Mouse (Mus musculus): ENCODE measurements around the gene Lins1.

The Lins1 gene

DNA sequence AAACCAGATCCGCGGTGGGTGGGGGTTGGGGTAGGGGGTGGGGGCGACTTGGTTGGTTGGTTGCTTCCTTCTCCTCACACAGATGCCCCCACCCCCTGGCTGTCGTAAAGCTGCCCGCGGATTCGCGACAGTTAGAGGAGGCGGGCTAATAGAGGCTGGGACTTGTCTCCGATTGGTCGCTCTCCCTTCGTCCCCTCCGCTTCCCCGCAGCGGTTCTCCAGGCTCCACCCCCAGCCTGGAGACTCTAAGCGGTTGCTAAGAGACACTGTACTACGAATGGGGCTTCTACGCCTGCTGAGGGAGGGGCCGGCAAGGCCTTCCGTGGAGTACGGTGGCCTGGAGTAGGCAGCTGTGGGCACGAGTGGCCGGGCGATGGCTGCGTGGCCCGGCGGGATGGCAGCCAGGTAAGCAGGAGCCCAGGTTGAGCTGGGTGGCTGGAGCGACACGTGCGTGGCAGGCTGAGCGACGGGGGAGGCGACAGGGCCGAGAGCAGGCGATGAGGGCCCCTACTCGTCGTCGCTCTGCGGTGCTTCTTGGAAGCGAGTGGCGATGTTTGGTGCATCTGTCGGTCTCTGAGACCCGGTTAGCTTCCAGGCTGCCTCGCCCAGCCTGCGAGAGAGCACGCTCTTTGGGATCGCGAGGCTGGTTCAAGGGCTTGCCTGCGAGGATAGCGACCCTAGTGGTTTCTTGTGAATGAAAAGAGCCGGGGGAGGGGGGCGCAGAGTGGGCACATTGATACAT is at the start of gene Lins1:
Gene Lins1 (plus strand): TSS at position 270 of the 741 bp plus-strand sequence.
- DNase-seq (ENCODE audit: low read depth, low spot score) = peak; percentile 100

GRCm38 (mm10) chr7:66645736-66646135 is 44.0 kb upstream of the Lins1 start:
- DNase-seq (ENCODE audit: low read depth, low spot score) = no peak

GRCm38 (mm10) chr7:66649181-66649580 is 40.5 kb upstream of the Lins1 start:
- DNase-seq (ENCODE audit: low read depth, low spot score) = no peak

- DNase-seq (ENCODE audit: low read depth, low spot score) = no peak
Measured at GRCm38 (mm10) chr7:66650883-66651282, 38.8 kb upstream of the Lins1 start.

DNA sequence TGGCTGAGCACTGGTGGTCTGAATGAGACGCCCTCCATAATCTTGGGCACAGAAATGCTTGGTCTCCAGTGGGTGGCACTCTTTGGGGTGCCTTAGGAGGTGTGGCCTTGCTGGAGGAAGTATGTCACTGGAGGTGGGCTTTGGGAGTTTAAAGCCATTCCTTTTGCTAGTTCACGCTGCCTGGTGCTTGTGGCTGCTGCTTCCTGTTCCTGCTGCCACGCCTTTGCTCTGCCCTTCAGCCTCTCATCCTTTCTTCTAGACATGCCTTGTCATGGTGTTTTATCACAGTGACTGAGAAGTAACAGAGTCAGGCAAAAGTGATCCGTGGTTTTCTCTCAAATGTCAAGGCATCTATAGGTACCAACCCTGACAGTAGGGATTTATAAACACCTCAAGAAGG is 37.5 kb upstream of the Lins1 start:
- DNase-seq (ENCODE audit: low read depth, low spot score) = peak; percentile 53

GRCm38 (mm10) chr7:66653596-66653995 is 36.1 kb upstream of the Lins1 start:
- DNase-seq (ENCODE audit: low read depth, low spot score) = no peak

DNA sequence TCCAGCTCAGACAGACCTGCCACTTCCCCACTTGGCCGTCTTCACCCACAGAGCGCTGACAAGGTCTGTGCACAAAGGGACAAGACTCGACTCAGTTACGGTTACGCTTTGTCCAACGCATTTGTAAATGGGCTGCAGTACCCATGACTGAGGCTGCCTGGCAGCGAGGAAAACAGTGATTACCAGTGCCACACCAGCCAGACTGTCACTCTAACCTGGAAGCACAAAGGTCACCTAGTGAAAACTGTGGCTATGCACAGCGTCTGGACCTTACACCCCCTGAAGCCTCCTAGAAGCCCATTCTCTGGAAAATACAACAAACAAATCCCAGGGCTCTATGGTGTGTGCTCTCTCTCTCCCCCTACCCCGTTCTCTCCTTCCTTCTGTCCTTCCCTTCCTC is 34.2 kb upstream of the Lins1 start:
- DNase-seq (ENCODE audit: low read depth, low spot score) = no peak

DNA sequence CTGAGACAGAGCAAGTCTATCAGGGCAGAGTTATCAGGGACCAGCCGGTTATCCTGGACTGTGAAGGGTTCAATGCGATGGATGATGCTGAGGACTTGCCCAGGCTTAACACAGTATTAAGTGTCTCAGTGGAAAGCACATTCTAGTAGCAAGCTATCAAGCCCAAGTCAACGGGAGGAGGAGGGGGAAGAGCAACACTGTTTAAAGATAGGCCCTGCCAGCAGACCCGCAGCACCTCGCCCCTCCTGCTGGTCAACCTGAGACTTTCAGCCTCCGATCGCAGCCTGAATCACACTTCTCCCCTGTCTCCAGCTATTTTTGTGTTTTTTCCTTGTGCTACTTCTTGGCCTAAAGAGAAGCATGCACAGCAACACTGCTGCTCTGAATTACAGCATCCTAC is 29.4 kb upstream of the Lins1 start:
- DNase-seq (ENCODE audit: low read depth, low spot score) = peak; percentile 80

- DNase-seq (ENCODE audit: low read depth, low spot score) = peak; percentile 10
Measured at GRCm38 (mm10) chr7:66660972-66661371, 28.7 kb upstream of the Lins1 start.

GRCm38 (mm10) chr7:66661572-66661971 is 28.1 kb upstream of the Lins1 start:
- peak; percentile 80 for DNase-seq (ENCODE audit: low read depth, low spot score)

- DNase-seq (ENCODE audit: low read depth, low spot score) = no peak
Measured at GRCm38 (mm10) chr7:66663548-66663947, 26.1 kb upstream of the Lins1 start.

- no peak for DNase-seq (ENCODE audit: low read depth, low spot score)
Measured at GRCm38 (mm10) chr7:66667064-66667463, 22.6 kb upstream of the Lins1 start.

GRCm38 (mm10) chr7:66675800-66676199 is 13.9 kb upstream of the Lins1 start:
- DNase-seq (ENCODE audit: low read depth, low spot score) = no peak

DNA sequence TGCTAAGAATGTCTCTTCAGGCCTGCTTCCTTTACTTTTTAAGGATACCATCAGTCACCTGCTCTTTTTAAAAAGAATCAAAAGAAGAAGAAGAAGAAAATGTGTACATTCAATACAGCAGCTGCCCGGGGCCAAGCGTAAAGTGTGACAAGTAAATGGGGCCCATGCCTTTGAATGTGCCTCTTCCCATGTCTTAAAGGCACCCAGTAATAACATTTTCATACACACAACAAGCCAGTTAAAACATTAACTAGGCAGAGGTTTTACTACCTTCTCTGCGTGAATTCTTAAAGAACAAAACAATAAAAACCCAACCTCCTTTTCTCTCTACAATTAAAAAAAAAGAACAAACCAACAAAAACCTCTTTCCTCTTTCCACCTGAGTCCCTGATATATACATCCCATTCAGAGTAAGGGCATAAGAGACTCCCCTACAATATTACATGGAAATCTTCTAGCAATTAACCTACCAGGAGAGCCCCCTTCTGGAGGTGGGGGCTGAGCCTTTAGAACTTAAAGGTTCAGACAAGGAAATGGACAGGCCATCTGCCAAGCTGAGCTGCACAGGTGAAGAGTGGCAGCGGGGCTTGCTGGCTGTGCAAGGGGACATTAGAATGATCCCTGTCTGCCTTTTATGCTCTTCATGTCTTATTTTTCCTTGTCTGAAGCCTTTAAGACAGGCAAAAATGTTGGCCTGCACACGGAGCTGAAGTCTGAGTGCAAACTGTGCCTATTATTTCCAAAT is 7.4 kb upstream of the Lins1 start:
- DNase-seq (ENCODE audit: low read depth, low spot score) = no peak

DNA sequence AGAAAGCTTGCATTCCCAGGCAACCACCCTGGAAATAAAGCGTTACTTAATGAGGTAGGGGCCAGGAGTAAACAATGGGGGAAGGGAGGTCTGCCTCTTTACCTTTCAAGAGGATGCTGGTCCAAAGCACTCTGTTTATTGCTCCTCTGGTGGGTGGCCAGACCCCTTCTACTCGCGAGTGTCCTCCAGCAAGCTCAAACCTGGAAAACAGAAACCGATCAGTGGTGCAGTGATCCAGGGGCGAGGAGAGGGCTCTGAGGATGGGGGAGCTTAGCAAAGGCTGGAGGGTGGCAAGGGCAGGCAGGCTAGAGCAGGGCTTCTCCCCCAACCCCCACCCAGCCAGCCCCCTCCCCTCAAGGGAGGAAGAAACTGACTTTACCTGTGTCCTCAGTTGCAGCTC is 968 bp upstream of the Lins1 start:
- peak; percentile 2 for DNase-seq (ENCODE audit: low read depth, low spot score)

DNA sequence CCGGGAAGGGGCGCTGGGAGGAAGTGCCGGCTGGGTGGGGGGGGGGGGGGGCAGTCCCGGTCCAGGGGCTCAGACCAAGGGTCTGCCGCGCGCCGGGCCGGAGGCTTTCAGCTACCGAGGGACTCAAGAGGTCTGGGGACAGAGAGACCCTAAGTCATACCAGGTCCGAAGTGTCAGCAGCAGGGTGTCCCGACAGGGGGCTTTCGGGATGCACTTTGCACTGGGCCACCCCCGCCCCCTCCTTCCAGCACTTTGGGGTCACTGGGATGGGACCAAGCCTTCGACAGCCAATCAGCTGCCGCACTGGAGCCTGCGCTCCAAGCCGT is 432 bp upstream of the Lins1 start, which contains the start of gene Asb7:
Gene Asb7 (minus strand): TSS at position 303 of the 326 bp plus-strand sequence.
- no peak for DNase-seq (ENCODE audit: low read depth, low spot score)

DNA sequence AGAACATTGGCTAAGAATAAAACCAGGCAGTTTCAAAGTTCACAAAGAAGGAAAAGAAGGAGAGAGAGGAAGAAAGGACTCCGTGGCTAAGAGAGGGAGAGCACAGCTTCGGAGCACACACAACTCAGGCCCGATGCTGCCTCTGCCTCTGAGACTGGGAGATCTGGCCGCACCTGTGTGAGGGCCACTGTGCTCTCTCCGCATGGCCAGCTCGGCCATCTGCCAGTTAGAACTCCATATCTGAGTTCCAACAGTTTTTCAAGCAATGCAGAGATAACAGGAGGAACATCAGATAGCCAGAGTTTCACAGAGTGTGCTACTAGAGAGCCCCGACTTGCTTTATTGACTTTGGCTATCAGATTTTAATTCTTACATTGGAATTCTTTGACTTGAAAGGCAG is 4.8 kb downstream of the Lins1 start:
- DNase-seq (ENCODE audit: low read depth, low spot score) = no peak

- DNase-seq (ENCODE audit: low read depth, low spot score) = no peak
Measured at GRCm38 (mm10) chr7:66702721-66703120, 13.0 kb downstream of the Lins1 start.

GRCm38 (mm10) chr7:66704631-66705030 is 14.9 kb downstream of the Lins1 start:
- no peak for DNase-seq (ENCODE audit: low read depth, low spot score)

DNA sequence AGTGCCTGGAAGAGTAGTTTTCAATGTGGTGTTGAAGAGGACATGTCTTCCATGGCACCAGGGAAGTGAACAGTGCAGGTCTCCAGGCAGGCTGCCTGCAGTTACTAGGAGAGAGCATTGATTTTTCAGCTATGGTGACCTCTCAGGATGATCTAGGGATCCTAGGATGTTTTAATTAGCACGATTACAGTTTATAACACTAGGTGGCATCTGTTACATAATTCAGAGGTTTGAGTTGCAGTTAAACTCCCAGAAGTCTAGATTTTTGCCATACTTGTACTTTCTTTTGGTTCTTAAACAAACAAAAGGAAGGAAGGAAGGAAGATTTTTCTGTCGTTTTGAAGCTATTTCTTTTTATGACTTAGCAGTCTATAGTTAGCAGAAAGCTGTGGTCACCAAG is 21.5 kb downstream of the Lins1 start:
- no peak for DNase-seq (ENCODE audit: low read depth, low spot score)

GRCm38 (mm10) chr7:66724514-66724913 is 34.8 kb downstream of the Lins1 start:
- no peak for DNase-seq (ENCODE audit: low read depth, low spot score)

GRCm38 (mm10) chr7:66724954-66725353 is 35.3 kb downstream of the Lins1 start:
- no peak for DNase-seq (ENCODE audit: low read depth, low spot score)

- no peak for DNase-seq (ENCODE audit: low read depth, low spot score)
Measured at GRCm38 (mm10) chr7:66728072-66728471, 38.4 kb downstream of the Lins1 start.
